Mouse (Mus musculus) neural tube, embryonic 15.5 days (tissue): ENCODE data around the gene Nfkb1. TPM values are rescaled to one million over a fixed set of nuclear protein-coding genes. Genes with fewer than 3 reads are reported as not detected.

Source experiments
- ATAC-seq: fragments of 200-750 bp; cut with Nextera tagmentation; 2 replicates; pipeline ENCODE4 v1.8.0; 2017; ENCODE audit warnings: mild to moderate bottlenecking, moderate TSS enrichment, moderate library complexity; ENCODE audit not compliant: low FRiP score
- H3K27ac ChIP-seq: fragments of 300-500 bp; sonication (generic); replicated peaks from 2 replicates; pipeline ENCODE4 v1.5.1; 2015; ENCODE audit warnings: mild to moderate bottlenecking, inconsistent platforms
- H3K27me3 ChIP-seq: fragments of 300-500 bp; sonication (generic); replicated peaks from 2 replicates; pipeline ENCODE4 v1.6.1; 2015; ENCODE audit warnings: inconsistent platforms
- H3K36me3 ChIP-seq: fragments of 300-500 bp; sonication (generic); 2 replicates; pipeline ENCODE4 v1.6.1; 2015; ENCODE audit warnings: inconsistent platforms
- H3K4me1 ChIP-seq: fragments of 300-500 bp; sonication (generic); 2 replicates; pipeline ENCODE4 v1.6.1; 2015; ENCODE audit warnings: inconsistent platforms
- H3K4me2 ChIP-seq: fragments of 300-500 bp; sonication (generic); 2 replicates; pipeline ENCODE4 v1.6.1; 2015; ENCODE audit warnings: inconsistent platforms, mild to moderate bottlenecking, moderate library complexity
- H3K4me3 ChIP-seq: fragments of 300-500 bp; sonication (generic); replicated peaks from 2 replicates; pipeline ENCODE4 v1.5.1; 2015; ENCODE audit warnings: mild to moderate bottlenecking, inconsistent platforms
- H3K9ac ChIP-seq: fragments of 300-500 bp; sonication (generic); replicated peaks from 2 replicates; pipeline ENCODE4 v1.6.1; 2015; ENCODE audit warnings: mild to moderate bottlenecking, inconsistent platforms
- H3K9me3 ChIP-seq: fragments of 300-500 bp; sonication (generic); replicated peaks from 2 replicates; pipeline ENCODE4 v1.6.1; 2016; ENCODE audit warnings: inconsistent platforms
- WGBS: fragments of 180-500 bp; shearing (Covaris S2); methylation state at CpG from one replicate; pipeline ENCODE4 v1.1.7; 2015; ENCODE audit warnings: mixed read lengths; 5-methylcytosine and 5-hydroxymethylcytosine counted together
- polyA plus RNA-seq: library from polyadenylated mRNA; unstranded; fragments of >200 nt; fragmentation: Nextera tagmentation; extraction: Ambion mirVana; gene quantifications from 2 replicates; pipeline ENCODE4 v1.2.1, GENCODE M21; 2015

Gene Nfkb1
- polyA plus RNA-seq, 1 experiment from 2014 or later, result 7.7 TPM

DNA sequence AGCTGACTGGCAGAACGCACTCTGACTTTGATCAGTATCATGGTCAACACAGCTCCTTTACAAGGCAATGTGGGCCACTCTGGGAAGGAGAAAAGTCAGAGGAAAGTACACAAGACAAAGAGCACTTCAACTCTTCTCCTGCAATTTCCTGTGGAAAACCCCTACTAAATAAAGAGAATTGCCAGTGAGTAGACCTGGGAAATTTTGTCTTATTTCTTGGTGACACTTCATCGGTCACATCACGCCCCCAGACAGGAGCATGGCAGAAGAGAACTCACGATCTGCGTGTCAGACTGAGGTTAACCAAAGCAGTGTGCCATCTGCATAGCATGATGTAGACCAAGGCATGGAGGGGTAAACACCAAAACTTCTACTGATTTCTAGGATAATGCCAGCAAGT, 51.1 kb downstream of the Nfkb1 start:
- Histone ChIP-seq H3K27me3 (no peaks in the 10 kb centered on the region), H3K9ac (no peak overlapping the region), H3K4me1 (no peaks in the 10 kb centered on the region), H3K27ac (no peak overlapping the region), H3K4me3 (no peak overlapping the region), H3K36me3 (peaks cover 15% of the 10 kb centered on the region; the same call in 1 of the 2 replicates), H3K9me3 (no peaks in the 10 kb centered on the region), H3K4me2 (no peak overlapping the region)
- ATAC-seq, result no peak
- 97% methylated on average over 5 of the region's 5 CpGs for WGBS

DNA sequence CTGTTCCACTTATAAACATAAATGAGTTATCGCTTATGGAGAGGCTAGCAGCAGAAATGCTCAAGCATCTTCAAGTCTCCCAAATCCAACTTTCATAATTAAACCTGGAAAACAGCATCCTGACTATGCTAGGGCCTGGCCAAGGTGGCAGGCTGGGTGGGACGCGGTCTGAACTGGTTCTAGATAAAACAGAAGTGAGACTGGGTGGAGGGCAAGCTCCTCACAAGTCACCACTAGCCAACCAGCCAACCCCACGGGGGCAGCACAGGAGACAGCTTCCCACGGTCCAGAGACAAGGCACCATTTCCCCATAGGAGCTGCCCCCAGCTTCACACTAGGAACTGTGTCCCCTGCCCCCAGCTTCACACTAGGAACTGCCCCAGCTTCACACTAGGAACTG, 53.8 kb downstream of the Nfkb1 start:
- no peak overlapping the region for H3K9ac ChIP-seq
- H3K9me3 ChIP-seq, result no peaks in the 10 kb centered on the region
- no peak overlapping the region for H3K27ac ChIP-seq
- no peak overlapping the region for H3K4me2 ChIP-seq
- no peak overlapping the region for H3K4me3 ChIP-seq
- H3K4me1 ChIP-seq, result no peaks in the 10 kb centered on the region
- no peaks in the 10 kb centered on the region for H3K27me3 ChIP-seq
- no peak for ATAC-seq
- WGBS, result 86% methylated on average over 5 of the region's 5 CpGs
- H3K36me3 ChIP-seq, result peaks cover 15% of the 10 kb centered on the region; the same call in 1 of the 2 replicates

DNA sequence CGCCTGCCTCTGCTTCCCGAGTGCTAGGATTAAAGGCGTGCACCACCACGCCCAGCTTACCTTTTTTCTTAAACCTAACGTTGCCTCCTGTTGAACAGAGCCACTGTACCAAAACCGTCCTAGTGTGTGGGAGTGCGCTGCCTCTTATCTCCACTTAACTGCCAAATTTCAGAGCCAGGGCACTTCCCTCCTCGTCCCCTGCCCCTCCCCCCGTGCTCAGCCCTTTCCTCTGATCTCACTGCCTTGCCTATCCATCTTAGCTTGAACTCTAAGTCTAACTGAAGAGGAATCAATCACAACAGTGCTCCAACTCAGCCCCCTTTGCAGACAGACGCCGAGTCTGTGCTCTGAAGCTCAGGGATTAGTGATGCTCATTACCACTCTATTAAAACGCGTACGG, 54.9 kb downstream of the Nfkb1 start:
- Histone ChIP-seq H3K4me1 (no peaks in the 10 kb centered on the region), H3K27me3 (no peaks in the 10 kb centered on the region), H3K9me3 (no peaks in the 10 kb centered on the region), H3K9ac (no peak overlapping the region), H3K27ac (no peak overlapping the region), H3K36me3 (peaks cover 12% of the 10 kb centered on the region; the same call in 1 of the 2 replicates), H3K4me3 (no peak overlapping the region), H3K4me2 (no peak overlapping the region)
- WGBS, result 54% methylated on average over 14 of the region's 14 CpGs
- no peak for ATAC-seq

DNA sequence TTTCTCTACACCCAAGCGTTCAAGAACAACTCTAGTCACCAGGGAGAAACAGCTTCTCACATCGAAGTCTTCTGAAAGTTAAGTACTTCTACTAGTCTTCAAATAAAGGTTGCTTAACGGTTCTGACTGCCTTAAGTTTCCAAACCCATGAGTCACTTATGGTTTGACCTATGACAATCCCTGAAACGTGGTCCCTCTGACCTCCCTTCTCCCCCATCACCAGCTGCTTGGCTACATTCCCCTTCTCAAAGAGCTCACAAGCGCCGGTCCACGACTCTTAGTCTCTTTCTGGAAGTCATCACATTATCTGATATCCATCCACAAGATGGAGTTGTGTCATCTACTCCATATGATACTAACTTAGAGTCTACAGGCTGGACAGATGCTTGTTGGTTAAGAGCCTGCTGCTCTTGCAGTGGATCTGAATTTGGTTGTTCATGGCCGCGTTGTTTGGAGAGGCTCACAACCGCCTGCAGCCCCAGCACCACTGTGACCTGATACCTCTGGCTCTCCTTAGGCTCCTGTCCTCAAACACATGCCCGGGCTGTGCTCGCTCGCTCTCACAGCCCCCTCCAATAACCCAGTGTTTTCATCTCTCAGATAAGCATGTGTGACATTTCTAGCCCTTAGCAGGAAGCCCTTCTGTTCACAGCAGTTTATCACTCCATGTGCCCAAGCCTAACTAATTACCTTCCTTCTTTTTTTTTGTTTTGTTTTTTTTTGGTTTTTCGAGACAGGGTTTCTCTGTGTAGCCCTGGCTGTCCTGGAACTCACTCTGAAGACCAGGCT, 55.5 kb downstream of the Nfkb1 start:
- Histone ChIP-seq H3K27me3 (no peaks in the 10 kb centered on the region), H3K4me3 (no peak overlapping the region), H3K27ac (no peak overlapping the region), H3K9me3 (no peaks in the 10 kb centered on the region), H3K4me1 (no peaks in the 10 kb centered on the region), H3K9ac (no peak overlapping the region), H3K4me2 (no peak overlapping the region), H3K36me3 (peaks cover 7% of the 10 kb centered on the region; the same call in 1 of the 2 replicates)
- WGBS, result 87% methylated on average over 14 of the region's 14 CpGs
- ATAC-seq, result no peak

DNA sequence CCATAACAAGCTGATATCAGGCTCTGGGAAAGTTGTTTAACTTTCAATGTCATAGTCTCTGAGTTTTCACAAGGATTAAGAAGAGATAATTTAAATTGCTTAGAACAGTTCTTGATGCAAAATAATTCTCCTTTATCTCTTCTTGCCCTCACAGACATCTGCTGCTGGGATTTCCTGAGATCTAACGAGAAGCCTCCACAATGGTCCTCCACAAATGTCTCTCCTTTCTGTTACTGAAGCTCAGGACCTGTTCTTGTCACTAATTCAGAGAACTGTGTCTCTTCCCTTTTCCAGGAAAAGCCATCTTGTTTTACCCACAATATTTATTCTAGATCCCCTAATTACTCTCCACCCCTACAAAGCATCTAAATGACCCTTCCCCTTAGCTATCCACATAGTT, 56.3 kb downstream of the Nfkb1 start:
- Histone ChIP-seq H3K4me1 (no peaks in the 10 kb centered on the region), H3K9me3 (no peaks in the 10 kb centered on the region), H3K9ac (no peak overlapping the region), H3K36me3 (peaks cover 5% of the 10 kb centered on the region; the same call in 1 of the 2 replicates), H3K4me3 (no peak overlapping the region), H3K4me2 (no peak overlapping the region), H3K27me3 (no peaks in the 10 kb centered on the region), H3K27ac (no peak overlapping the region)
- no peak for ATAC-seq
- 96% methylated on average over 1 of the region's 1 CpGs for WGBS

DNA sequence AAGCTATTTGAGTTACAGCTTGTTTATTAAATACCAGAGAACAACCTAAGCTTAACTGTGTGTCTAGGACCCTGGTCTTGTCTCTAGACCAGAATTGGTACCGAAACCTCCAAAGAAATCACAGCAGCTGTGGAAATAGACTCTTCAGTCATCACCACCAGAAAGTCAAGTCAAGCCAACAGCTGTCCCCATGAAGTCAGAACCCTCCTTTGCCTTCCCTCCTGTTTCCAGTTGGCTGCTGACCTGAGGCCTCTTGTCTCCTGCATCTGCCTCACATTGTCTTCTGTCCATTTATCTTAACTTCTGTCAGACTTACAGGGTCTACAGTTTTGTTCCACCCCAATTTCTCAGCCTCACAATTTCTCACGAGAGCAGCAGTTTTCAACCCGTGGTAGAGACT, 57.1 kb downstream of the Nfkb1 start:
- no peaks in the 10 kb centered on the region for H3K27me3 ChIP-seq
- H3K4me2 ChIP-seq, result no peak overlapping the region
- WGBS, result 87% methylated on average over 3 of the region's 3 CpGs
- H3K27ac ChIP-seq, result no peak overlapping the region
- ATAC-seq, result no peak
- H3K9ac ChIP-seq, result no peak overlapping the region
- H3K9me3 ChIP-seq, result no peaks in the 10 kb centered on the region
- no peak overlapping the region for H3K4me3 ChIP-seq
- H3K4me1 ChIP-seq, result no peaks in the 10 kb centered on the region
- H3K36me3 ChIP-seq, result no peaks in the 10 kb centered on the region

DNA sequence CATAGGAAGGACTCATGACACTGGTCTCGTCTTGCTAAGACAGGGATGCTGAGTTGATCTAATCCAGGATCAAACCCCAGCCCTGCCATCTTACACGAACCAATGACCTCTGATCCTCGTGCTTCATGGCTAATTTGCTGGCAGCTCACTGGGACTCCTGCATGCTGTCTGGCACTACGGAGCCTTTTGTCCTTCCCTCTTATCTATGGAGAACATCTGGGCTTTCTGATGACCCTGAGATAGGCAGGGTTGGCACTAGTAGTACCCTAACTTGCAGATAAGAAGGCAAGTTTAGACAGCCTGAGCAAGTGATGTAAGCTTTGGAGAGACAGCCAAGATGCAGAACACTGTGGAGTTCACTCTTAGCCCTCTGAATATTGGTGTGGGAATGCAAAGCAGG, 59.5 kb downstream of the Nfkb1 start:
- 0 out of 2 replicates have a peak, but pooled peaks cover 7% of the 10 kb centered on the region for H3K36me3 ChIP-seq
- WGBS, result 60% methylated on average over 4 of the region's 4 CpGs
- H3K9ac ChIP-seq, result no peak overlapping the region
- H3K4me2 ChIP-seq, result no peak overlapping the region
- H3K27me3 ChIP-seq, result no peaks in the 10 kb centered on the region
- H3K4me3 ChIP-seq, result no peak overlapping the region
- H3K9me3 ChIP-seq, result no peaks in the 10 kb centered on the region
- H3K27ac ChIP-seq, result no peak overlapping the region
- ATAC-seq, result no peak
- H3K4me1 ChIP-seq, result no peaks in the 10 kb centered on the region

DNA sequence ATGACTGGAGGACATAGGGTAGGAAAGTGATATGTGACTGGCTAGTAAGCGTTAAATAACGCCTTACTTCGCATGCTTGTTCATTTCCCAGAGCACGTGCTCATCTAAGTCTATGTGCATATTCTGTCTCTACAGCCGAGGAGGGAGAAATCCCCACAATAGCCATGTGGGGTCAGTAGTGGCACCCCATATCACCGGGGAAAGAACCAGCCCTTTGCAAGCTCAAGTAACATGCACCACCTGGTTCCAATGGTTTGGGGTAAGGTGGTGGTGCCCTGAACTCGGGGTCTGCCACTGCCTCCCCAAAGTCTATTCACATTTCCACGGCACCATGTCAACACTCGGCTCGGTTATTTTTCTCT, 60.3 kb downstream of the Nfkb1 start:
- Histone ChIP-seq H3K9ac (no peak overlapping the region), H3K36me3 (0 out of 2 replicates have a peak, but pooled peaks cover 7% of the 10 kb centered on the region), H3K9me3 (no peaks in the 10 kb centered on the region), H3K27ac (no peak overlapping the region), H3K4me3 (no peak overlapping the region), H3K27me3 (no peaks in the 10 kb centered on the region), H3K4me1 (no peaks in the 10 kb centered on the region), H3K4me2 (no peak overlapping the region)
- 68% methylated on average over 10 of the region's 10 CpGs for WGBS
- peak; percentile 62 for ATAC-seq

DNA sequence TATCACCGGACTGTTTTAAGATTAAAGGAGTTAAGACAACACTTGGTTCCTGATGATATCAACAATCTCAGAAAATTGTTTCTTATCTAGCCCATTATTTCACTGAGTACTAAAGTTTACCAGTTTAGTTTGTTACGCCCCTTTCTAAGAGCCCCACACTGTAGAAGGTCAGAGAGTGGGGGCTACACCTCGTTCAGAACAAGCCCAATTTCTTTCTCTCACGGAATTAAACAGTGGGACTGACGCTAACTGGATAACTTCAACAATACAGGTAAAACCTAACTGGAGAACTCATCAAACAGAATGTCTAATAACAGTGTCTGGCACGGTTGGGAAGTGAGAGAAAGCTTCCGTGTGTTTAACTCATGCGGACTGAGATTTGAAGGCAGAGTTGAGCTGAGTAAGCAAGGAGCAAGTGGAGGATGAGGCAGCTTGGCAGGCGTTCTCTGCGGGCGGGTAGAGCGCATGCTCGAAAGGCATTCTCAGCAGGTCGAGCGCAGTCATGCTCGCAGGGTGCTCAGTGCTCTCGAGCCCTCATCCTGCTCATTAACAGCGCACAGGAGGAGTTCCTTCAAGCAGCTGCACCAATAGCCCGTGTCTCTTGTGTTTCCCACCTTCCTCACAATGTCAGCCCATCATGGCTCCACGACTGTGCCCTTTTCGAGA, 60.8 kb downstream of the Nfkb1 start:
- H3K4me2 ChIP-seq, result no peak overlapping the region
- WGBS, result 75% methylated on average over 21 of the region's 21 CpGs
- peak; percentile 66 for ATAC-seq
- no peak overlapping the region for H3K9ac ChIP-seq
- H3K36me3 ChIP-seq, result 0 out of 2 replicates have a peak, but pooled peaks cover 7% of the 10 kb centered on the region
- H3K4me3 ChIP-seq, result no peak overlapping the region
- no peak overlapping the region for H3K27ac ChIP-seq
- H3K4me1 ChIP-seq, result no peaks in the 10 kb centered on the region
- H3K27me3 ChIP-seq, result no peaks in the 10 kb centered on the region
- H3K9me3 ChIP-seq, result no peaks in the 10 kb centered on the region

DNA sequence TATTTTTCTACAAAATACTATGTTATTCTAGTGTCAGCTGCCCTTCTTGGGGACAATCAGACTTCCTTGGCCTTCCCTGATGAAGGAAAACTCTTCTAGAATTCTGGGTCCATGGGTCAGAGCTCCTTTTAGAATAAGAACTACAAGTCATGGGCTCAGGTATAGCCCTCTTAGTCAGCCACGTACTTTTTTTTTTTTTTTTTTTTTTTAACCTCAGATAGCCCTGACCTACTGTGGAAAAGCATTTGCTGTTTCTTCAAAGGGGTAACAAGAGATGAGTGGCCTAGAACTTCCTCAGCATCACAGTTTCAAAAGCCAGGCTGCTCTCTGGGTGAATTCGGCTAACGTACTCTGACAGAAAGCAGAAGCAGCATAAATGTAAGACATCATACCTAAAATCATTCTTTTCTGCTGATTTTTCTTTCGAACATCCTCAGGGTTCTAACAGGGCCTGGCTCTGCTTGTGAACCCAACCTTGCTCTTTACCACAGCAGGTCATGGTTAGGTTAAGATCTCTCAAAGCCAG, 61.5 kb downstream of the Nfkb1 start:
- ATAC-seq, result no peak
- no peak overlapping the region for H3K9ac ChIP-seq
- no peaks in the 10 kb centered on the region for H3K4me1 ChIP-seq
- no peak overlapping the region for H3K4me2 ChIP-seq
- no peaks in the 10 kb centered on the region for H3K27me3 ChIP-seq
- H3K9me3 ChIP-seq, result no peaks in the 10 kb centered on the region
- no peak overlapping the region for H3K27ac ChIP-seq
- peaks cover 8% of the 10 kb centered on the region; the same call in 1 of the 2 replicates for H3K36me3 ChIP-seq
- 92% methylated on average over 4 of the region's 4 CpGs for WGBS
- no peak overlapping the region for H3K4me3 ChIP-seq

DNA sequence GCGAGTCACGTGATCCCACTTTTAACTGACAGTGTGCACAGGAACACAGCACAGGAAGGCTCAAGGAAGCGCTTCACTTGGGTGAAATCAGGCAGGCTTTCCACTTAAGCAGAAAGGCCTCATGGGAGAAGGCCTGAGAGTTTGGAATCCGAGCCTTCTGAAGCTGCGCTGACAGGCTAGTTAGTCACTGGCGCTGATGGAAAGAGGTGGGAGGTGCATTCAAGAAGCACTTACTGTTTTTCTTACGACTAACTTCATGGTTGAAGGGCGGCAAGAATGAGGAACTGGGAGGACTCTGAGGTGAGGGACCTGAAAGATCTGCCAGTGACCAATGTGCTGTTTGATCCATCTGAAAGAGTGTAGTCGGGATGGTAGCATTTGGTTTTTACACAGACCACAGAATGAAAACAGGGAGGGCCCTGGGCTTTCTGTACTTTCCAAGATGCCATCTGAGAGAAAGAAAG, 62.6 kb downstream of the Nfkb1 start:
- no peak for ATAC-seq
- Histone ChIP-seq H3K27ac (no peak overlapping the region), H3K9ac (no peak overlapping the region), H3K27me3 (no peaks in the 10 kb centered on the region), H3K4me3 (no peak overlapping the region), H3K4me1 (no peaks in the 10 kb centered on the region), H3K36me3 (peaks cover 16% of the 10 kb centered on the region), H3K9me3 (no peaks in the 10 kb centered on the region), H3K4me2 (no peak overlapping the region)
- 90% methylated on average over 9 of the region's 9 CpGs for WGBS
